Mouse (Mus musculus): Measurements from ENCODE around the gene Zfp462.

The Zfp462 gene

GRCm38 (mm10) chr4:55051345-55051744, 106.5 kb downstream of the Zfp462 start:
- DNase-seq: no peak

DNA sequence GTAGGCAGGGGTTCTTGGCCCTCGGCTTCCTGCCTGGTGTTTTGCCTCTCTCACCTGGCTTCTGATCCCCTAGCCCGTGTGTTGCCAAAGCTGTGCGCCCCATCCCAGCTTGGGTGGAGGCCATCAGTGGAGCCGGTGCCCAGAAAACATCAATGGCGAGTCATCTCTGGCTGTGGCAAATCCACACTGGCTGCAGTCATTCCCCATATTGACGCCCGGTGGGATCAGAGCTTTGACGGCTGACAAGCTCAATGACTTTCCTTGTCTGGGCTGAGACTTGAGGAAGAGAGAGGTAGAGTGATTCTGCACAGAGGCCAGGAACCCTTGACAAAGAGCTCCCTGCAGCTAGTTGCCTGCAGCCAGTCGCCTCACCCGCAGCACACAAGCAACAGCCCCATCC, 107.8 kb downstream of the Zfp462 start:
- no peak for DNase-seq

GRCm38 (mm10) chr4:55057666-55058455, 113.0 kb downstream of the Zfp462 start:
- no peak for DNase-seq

DNA sequence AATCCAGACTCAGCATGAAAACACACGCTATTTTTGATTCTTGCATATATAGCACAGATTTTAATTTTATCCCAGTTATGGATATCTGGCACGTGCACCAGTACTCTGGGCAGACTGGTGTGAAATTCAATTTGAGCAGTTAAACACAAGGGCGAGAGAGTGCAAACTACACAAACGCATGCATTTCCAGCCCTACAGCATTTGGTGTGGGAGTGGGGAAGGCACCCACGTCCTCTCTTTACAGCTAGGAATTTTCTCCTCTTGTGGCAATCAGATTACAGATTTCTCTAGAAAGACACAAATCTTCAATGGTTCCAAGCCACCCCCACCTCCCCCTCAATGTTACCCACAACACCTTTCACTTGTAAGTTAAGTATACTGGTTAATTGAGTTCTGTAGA, 114.1 kb downstream of the Zfp462 start:
- DNase-seq: no peak

- no peak for DNase-seq
Observed at GRCm38 (mm10) chr4:55066341-55067170, 121.7 kb downstream of the Zfp462 start.

DNA sequence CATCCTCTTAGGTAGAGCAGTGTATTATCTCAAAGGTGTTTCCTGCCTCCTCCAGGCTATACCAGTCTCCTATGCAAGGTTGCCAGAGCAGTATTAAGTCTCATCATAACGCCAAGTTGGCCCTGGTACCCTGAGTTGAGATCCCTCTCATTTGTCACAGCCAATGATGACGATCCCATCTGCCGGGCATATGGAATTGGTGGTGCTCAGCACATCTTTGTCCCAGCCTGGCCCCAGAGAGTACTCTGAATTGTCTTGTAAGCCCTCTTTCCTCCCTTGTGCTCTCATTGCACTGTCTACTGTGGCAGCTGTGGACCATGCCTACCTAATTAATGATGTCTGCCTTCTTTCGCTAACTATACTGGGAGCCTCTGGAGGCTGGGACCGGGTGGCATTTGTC, 126.7 kb downstream of the Zfp462 start:
- DNase-seq: no peak

- DNase-seq: peak; percentile 45
Observed at GRCm38 (mm10) chr4:55077133-55077889, 132.5 kb downstream of the Zfp462 start.

GRCm38 (mm10) chr4:55077902-55078716, 133.3 kb downstream of the Zfp462 start:
- no peak for DNase-seq

DNA sequence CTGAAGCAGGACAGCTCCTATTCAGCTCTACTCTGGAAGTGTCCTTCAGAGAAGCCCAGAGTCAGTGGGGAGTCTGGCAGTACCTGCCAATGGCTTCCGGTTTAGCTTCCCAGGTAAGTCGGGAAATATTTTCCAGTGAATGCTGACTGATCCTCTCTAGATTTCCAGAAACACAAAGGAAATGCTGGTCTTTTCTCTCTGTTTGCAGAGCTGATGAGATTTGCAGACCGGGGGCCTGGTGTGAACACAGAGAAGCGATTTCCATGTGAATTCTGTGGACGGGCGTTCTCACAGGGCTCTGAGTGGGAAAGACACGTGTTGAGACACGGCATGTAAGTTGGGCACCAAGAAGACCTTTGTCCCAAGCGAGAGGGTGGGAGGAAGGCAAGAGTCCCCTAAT, 134.2 kb downstream of the Zfp462 start:
- DNase-seq: no peak

DNA sequence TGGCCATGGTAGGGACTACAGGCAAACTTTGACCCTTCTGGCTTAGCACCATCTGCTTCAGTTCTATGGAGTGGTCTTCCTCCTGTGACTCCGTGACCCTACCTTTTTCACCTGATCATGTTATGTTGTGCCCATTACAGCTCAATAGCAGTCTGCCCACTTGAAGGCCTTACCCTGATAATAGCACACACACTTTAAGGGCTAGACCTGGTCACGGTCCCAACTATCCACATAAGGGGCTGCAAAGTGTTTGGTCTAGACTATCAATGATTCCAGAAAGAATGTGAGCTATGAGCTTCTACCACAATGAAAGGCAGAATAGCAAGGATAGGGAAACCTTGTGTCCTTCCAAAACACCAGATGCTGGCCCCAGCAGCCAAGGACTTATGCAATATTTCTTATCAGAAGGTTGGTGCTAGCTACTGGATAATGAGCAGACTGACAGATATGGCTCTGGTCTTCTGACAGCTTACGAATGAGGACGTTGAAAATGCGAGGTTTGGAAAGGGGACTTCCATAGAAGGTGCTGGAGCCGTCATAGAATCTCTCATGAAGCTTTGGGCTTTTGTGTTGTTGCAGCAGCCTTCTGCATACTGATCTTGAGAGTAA, 139.3 kb downstream of the Zfp462 start:
- no peak for DNase-seq

GRCm38 (mm10) chr4:55088153-55088552, 143.3 kb downstream of the Zfp462 start:
- DNase-seq: no peak

GRCm38 (mm10) chr4:55088922-55089321, 144.1 kb downstream of the Zfp462 start:
- DNase-seq: no peak

DNA sequence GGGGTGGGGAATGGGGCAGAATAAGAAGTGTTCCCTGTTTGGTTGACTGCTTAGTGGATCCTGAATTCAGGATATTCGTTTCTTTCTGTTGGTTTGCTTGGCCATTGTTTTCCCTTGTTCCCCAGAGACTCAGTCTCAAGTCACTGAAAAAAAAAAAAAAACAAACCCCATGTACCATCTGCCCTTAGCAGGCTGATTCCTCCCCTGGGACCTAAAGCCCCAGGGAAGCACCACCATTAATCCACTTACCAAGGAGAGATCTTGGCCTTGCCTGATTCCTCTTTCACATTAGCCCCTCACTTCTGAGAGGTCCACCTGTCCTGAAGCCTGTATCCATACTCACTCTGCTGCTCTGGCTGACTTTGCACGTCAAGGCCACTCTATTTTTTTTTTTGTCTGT, 152.3 kb downstream of the Zfp462 start:
- DNase-seq: no peak

- DNase-seq: no peak
Observed at GRCm38 (mm10) chr4:55098366-55098765, 153.5 kb downstream of the Zfp462 start.

DNA sequence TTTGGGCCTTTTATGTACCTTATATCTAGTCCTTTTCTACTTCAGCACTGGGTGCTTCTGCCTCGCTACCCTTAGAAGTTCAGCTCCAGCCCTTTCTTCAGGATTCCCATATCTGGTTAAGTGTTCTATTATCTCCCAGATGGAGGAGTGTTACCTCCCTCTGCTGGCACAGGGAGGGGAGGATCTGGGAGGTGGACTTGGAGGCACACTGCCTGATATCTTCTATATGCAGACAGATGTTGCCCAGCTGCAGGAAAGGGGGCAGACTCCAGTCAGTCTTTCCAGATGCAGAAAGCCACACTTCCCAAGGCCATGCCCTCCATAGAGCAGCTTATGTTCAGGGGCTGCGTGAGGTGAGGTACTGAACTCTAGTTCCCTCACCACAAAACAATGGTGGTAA, 156.0 kb downstream of the Zfp462 start:
- DNase-seq: no peak

- DNase-seq: no peak
Observed at GRCm38 (mm10) chr4:55101601-55102000, 156.8 kb downstream of the Zfp462 start.

DNA sequence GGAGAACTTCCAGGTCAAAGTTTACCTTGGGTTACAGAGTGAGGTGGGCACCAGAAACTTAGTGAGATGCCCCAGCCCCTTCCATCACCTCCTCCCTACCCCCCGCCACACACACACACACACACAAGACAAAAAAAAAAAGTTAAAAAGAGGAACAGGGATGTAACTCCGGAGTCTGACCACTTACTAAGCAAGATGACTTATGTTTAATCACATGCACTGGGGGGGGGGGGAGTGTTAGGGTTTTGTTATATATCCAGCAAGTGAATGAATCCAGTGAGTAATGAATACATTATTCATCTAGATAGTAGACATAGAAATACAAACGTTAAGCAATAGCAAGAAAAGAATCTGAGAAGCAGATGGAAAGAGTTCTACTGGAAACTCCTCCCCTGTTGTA, 157.5 kb downstream of the Zfp462 start:
- DNase-seq: no peak

GRCm38 (mm10) chr4:55103575-55103974, 158.7 kb downstream of the Zfp462 start:
- DNase-seq: no peak

DNA sequence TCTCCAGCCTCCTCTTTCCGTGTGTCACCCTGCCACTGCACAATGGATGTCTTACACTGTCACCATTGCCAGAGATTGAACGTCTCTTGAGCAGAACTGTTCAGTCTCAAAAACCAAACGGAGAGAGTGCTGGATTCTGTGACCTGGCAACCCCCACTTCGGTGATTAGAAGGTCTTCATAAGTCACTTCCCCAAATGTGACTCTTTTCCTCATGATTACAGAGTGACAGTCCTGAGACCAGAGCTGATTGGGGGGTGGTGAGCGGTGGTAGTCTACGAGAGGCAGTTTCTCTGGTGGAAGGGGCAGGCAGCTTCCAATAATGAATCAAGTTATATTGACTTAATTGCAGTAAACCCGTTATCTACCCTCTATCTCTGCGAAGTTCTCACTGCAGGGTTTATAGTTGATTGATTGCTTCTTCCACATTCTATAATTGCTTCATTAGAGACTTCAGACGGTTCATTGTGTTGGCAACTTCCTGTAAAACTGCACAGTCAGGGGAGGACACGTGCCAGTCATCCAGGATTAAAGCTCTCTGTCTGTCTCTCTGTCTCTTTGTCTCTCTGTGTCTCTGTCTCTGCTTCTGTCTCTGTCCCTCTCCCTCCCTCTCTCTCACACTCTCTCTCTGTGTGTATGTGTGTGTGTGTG, 173.1 kb downstream of the Zfp462 start:
- DNase-seq: no peak

GRCm38 (mm10) chr4:55121126-55121525, 176.3 kb downstream of the Zfp462 start:
- DNase-seq: no peak

- no peak for DNase-seq
Observed at GRCm38 (mm10) chr4:55121952-55122351, 177.1 kb downstream of the Zfp462 start.

DNA sequence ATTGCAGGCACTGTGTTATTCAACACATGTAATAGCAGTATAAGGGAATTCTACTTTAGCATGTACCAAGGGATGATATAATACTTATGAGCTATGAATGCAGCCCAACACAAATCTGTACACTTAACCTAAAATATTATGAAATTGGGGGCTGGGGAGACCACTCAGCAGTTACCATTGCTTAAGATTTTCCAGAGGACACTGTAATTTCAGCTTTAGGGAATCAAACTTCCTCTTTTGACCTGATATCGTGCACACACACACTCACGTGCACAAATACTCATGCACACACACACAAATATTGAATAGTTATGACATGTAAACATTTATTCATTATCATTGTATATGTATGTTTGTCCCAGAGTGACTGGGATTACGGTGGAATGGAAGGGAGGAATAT, 179.3 kb downstream of the Zfp462 start:
- no peak for DNase-seq

Measured in right cerebral cortex, postnatal 25 days (tissue).